Mouse (Mus musculus): Measurements from ENCODE around the gene Il20rb. TPM values are rescaled to one million over a fixed set of nuclear protein-coding genes. Genes with fewer than 3 reads are reported as not detected.

Gene Il20rb
- polyA plus RNA-seq, 1 experiment from 2014 or later: 9.2 TPM

- DNase-seq (ENCODE audit: low spot score): no peak
These were observed 15.5 kb downstream of the Il20rb start for GRCm38 (mm10) chr9:100470936-100471604.

- DNase-seq (ENCODE audit: low spot score): no peak
These were observed 16.4 kb downstream of the Il20rb start for GRCm38 (mm10) chr9:100470228-100470627.

DNA sequence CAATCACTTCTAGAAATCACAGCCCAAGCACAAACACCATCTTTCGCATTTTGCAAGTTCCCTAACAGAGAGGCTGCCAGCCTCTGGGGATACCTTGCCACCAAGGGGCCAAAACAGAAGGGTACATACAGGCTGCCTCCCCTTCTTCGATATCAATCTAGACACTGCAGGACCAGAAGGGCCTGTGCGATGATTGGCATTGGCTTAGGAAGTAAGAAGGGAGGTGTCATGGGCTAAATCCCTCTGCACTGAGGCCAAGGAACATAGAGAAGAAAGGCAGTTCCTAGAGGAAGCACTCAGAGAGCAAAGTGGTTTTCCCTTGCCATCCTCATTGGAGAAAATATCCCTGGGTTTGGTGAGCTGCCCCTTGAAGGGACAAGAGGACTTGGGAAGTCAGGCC, 16.9 kb downstream of the Il20rb start:
- DNase-seq (ENCODE audit: low spot score): no peak

- DNase-seq (ENCODE audit: low spot score): no peak
These were observed 18.4 kb downstream of the Il20rb start for GRCm38 (mm10) chr9:100468151-100468550.

DNA sequence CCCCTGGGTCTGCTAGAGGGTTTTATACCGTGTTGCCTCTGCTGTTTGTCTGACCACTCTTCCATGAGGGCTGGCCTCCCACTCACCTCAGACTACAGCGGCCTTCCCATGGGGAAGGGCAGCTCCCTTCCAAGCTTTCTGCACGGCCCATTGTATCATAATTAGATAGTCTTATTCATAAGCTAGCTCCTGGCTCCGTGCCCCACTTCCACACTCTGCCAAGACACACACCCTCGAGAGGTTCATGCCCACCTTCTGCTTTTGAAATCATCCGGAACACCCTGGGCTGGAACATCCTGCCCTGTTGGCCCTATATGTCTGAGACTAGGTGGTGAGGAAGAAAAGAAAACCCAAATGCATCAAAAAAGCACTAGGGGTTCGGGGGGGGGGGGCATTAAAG, 18.9 kb downstream of the Il20rb start:
- no peak for DNase-seq (ENCODE audit: low spot score)

GRCm38 (mm10) chr9:100466743-100467142, 19.8 kb downstream of the Il20rb start:
- no peak for DNase-seq (ENCODE audit: low spot score)

GRCm38 (mm10) chr9:100465988-100466387, 20.6 kb downstream of the Il20rb start:
- DNase-seq (ENCODE audit: low spot score): no peak

- DNase-seq (ENCODE audit: low spot score): no peak
These were observed 21.2 kb downstream of the Il20rb start for GRCm38 (mm10) chr9:100465380-100465779.

DNA sequence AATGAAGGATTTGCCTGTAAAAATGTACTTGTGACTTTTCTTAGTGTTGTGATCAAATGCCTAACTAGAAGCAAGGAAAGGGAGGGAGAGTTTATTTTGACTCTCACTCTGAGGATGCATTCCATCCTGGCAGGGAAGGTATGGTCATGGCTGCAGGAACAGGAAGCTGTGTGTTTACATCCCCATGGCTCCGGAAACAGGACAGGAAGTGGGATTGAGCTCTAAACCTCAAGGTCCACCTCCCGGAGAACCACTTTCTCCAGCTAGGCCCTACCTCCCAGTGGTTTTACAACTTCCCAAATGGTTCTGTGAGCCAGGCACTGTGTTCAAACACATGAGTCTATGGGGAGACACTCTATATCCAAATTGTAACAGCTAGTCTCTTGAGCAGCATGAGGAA, 22.8 kb downstream of the Il20rb start:
- DNase-seq (ENCODE audit: low spot score): no peak

DNA sequence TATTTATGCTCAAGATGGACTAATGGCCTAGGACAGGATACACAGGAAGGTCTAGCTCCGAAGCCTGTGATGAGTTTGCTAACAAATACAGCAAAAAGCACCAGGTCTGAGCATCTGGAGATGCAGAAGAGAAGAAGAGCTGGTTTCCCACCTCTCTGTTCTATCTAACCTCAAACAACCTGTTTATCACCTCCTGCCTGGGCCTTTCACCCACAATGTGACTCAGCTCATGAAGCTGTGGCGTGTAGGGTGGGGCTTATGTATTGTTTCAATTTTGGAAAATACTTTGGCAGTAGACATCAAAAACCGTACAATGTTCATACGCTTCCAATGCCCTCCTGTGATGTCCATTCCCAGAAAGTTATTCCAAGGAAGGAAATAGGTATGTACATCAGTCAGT, 24.5 kb downstream of the Il20rb start:
- DNase-seq (ENCODE audit: low spot score): peak; percentile 54

- no peak for DNase-seq (ENCODE audit: low spot score)
These were observed 24.9 kb downstream of the Il20rb start for GRCm38 (mm10) chr9:100461671-100462070.

- peak; percentile 92 for DNase-seq (ENCODE audit: low spot score)
These were observed 26.4 kb downstream of the Il20rb start for GRCm38 (mm10) chr9:100460203-100460602.

DNA sequence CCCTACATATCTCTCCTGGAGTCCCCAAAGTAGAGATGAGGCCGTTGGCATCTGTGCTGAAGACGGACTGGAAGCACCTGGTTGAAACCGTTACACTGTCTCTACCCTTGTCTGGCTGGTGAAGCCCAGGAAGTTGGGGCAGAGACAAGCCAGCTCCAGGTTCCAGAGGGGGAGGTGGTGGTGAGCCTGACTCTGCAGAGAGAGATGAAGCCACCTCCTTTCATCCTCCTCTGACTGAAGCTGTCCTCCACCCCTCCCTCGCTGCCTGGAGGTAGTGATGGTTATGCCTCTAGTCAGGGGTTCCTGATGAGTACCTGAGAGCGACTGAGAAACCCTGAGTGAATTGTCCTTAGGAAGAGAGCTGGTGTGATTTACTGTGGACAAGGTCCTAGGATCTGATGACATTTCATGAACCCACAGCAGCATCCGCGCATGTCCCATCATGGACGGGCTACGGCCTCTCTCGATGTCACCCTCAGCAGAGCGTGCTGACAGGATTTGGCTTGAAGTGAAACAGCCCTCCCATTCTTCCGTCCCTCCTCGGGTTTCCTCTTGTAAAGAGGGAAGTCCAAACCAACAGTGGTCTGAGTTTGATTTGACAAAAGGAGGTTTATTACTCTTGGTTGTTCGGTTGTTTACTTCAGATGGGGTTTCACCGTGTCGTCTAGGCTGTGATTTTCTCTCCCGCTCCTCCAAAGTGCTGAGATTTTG, 28.5 kb downstream of the Il20rb start:
- DNase-seq (ENCODE audit: low spot score): peak; percentile 83

DNA sequence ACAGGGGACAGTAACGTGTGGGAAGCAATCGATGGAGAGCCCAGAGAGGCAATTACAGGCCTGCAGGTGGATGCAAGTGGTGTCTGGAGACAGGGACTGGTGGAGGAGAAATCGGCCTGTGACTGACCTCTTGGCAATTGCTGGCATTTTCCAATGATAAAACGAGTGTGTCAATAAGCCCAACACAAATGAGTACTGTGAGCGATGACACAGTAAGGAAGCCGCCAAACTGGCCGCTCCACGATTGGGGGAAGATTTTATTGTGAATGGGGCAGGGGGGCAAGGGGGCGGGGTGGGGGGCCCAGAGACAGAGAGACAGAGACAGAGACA, 32.0 kb downstream of the Il20rb start:
- DNase-seq (ENCODE audit: low spot score): no peak

DNA sequence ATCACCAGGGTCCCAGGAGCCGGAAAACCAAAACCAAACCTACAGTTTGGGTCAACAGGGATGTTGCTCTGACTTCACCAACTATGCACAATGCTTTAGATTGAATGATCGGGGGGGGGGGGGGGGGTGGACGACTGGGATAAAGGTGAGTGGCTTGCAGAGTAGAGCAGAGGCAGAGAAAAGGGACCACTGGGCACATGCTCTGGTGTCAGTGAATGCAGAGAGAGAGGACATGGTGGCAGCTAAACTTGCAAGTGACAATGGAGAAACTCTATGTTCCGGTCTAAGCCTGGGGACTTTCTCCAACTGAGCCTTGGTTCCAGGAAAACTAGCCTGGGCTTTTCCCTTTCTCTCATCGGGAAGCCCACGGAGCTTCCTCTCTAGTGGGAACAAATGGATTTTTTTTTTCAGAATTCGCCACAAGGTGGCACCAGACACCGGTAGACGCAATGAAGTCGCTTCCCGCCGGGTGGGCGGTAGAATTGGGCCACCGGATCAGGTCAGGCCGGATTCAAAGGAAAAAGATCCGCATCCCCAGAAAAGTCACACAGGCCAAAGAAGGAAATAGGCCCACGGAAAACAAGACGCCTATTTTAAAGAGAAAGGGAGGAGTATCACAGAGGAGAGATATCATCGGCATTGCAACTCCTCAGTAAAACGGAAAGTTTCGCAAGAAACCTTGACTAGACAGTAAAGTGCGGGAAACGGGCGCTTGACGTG, 32.5 kb downstream of the Il20rb start:
- peak; percentile 82 for DNase-seq (ENCODE audit: low spot score)

GRCm38 (mm10) chr9:100452432-100452831, 34.2 kb downstream of the Il20rb start:
- no peak for DNase-seq (ENCODE audit: low spot score)

DNA sequence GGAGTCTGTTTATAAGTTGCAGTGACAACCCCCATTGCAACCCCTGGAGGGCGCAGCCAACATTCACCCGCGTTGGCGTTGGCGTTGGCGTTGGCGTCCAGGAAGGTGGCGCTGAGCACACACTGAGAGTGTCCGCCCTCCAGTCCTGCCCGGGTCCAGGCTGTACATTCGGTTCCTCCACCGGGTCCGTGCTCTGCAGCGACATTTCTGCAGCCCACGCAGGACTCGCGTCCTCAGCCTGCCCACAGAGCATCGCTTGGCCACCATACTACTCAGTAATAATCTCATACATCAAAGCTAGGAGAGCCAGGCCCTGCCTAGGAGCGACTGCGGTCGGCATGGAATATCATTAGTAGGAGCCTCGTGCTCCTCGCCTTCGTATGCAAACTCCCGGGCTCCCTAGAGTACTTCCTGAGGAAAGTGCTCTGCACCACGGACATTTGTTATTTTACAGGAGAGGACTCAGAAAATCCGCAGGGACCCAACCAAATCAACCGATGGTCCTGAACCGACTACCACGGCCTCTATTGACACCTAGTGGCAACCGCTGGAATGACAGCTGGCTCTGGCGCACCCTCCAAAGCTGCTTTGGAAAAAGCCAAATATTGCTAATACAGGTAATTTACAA, 40.4 kb downstream of the Il20rb start:
- DNase-seq (ENCODE audit: low spot score): peak; percentile 67

- DNase-seq (ENCODE audit: low spot score): no peak
These were observed 46.3 kb downstream of the Il20rb start for GRCm38 (mm10) chr9:100440111-100440790.

DNA sequence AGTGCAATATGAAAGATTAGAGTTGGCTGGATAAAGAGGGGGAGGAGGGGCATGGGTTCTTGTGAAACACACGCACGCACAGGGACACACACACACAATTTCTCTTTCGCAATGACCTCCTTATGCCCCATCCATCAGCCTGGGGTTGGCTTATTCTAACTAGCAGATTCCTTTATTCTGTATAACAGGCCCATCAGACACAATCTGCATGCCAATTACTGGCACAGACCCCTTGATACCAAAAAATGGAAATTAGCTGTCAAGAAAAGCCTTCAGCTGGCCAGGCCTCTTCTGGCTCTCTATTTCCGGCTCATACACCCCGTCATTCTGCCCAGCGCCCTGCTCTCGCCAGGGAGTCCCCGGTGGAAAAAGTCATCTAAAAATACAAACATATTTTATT, 47.1 kb downstream of the Il20rb start:
- no peak for DNase-seq (ENCODE audit: low spot score)

- no peak for DNase-seq (ENCODE audit: low spot score)
These were observed 47.6 kb downstream of the Il20rb start for GRCm38 (mm10) chr9:100438994-100439393.

DNA sequence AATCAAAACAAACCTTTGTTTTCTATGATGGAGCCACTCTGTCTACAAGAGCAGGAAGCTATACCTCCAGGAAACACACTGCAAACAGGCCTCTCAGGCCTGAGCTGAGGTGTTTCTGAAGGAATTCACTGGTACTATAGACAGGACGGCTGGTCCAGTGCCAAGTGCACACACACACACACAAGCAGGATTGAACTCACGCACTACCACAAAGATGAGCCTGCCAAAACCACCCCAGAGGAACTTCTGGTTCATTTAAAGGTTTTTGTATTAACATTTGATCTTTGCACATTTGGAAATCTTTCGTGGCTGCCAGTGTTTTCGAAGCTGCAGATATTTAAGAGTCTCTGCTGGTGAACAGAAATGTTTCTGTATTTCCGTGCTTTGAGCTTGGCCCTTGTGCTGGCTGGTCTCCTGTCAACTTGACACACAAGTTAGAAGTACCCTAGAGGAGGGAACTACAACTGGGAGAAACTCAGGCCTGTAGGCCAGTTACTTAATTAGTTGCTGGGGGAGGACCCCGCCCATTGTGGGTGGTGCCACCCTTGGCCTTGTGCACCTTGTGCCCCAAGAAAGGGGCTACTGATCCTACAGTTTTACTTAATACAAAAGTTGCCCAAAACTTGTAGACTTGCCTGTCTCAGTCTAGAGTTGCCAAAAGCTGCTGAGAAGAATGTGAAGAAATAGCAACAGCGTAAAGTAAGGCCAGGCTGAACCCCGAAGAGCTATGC, 49.6 kb downstream of the Il20rb start:
- no peak for DNase-seq (ENCODE audit: low spot score)

Measured in thymus, postnatal 0 days (tissue).